Mouse (Mus musculus): ENCODE measurements around the gene Nkain2. TPM values are rescaled to one million over a fixed set of nuclear protein-coding genes. Genes with fewer than 3 reads are reported as not detected.
"Not testable (repeated sequence)": the region's sequence is repeated elsewhere in the genome, so short reads cannot be mapped to it uniquely, and the experiment has no call there.

The Nkain2 gene
- polyA plus RNA-seq, 1 experiment from 2014 or later: 0.28 TPM

GRCm38 (mm10) chr10:32790541-32790940, 99.7 kb downstream of the Nkain2 start:
- Histone ChIP-seq H3K4me3 (ENCODE audit: low read length) (no peak overlapping the region), H3K4me2 (ENCODE audit: low read depth, low read length) (no peak overlapping the region), H3K9ac (ENCODE audit: low read length) (no peak overlapping the region), H3K4me1 (replicated peaks; ENCODE audit: control insufficient read depth, insufficient read depth, low read length) (no peaks in the 10 kb centered on the region), H3K9me3 (ENCODE audit: control insufficient read depth, low read length) (no peaks in the 10 kb centered on the region), H3K36me3 (ENCODE audit: control insufficient read depth, insufficient read depth, low read length) (no peaks in the 10 kb centered on the region), H3K27ac (ENCODE audit: low read length) (no peak overlapping the region), H3K27me3 (ENCODE audit: control insufficient read depth, insufficient read depth, low read depth, low read length) (no peaks in the 10 kb centered on the region)
- no peak for ATAC-seq (ENCODE audit: low read depth)

- WGBS: 78% methylated on average over 3 of the region's 3 CpGs
- H3K4me2 ChIP-seq (ENCODE audit: low read depth, low read length): no peak overlapping the region
- no peak overlapping the region for H3K4me3 ChIP-seq (ENCODE audit: low read length)
These were observed 107.4 kb downstream of the Nkain2 start for GRCm38 (mm10) chr10:32782732-32783359.

GRCm38 (mm10) chr10:32738989-32739388, 151.3 kb downstream of the Nkain2 start:
- ATAC-seq (ENCODE audit: low read depth): no peak
- WGBS: 84% methylated on average over 2 of the region's 2 CpGs
- Histone ChIP-seq H3K4me2 (ENCODE audit: low read depth, low read length) (no peak overlapping the region), H3K27ac (ENCODE audit: low read length) (no peak overlapping the region), H3K27me3 (ENCODE audit: control insufficient read depth, insufficient read depth, low read depth, low read length) (no peaks in the 10 kb centered on the region), H3K4me3 (ENCODE audit: low read length) (no peak overlapping the region), H3K36me3 (ENCODE audit: control insufficient read depth, insufficient read depth, low read length) (no peaks in the 10 kb centered on the region), H3K9me3 (ENCODE audit: control insufficient read depth, low read length) (no peaks in the 10 kb centered on the region), H3K4me1 (replicated peaks; ENCODE audit: control insufficient read depth, insufficient read depth, low read length) (no peaks in the 10 kb centered on the region), H3K9ac (ENCODE audit: low read length) (no peak overlapping the region)

More at GRCm38 (mm10) chr10:32782732-32783359, 107.4 kb downstream of the Nkain2 start:
- Histone ChIP-seq H3K4me1 (replicated peaks; ENCODE audit: control insufficient read depth, insufficient read depth, low read length) (no peaks in the 10 kb centered on the region), H3K27ac (ENCODE audit: low read length) (no peak overlapping the region), H3K27me3 (ENCODE audit: control insufficient read depth, insufficient read depth, low read depth, low read length) (no peaks in the 10 kb centered on the region), H3K36me3 (ENCODE audit: control insufficient read depth, insufficient read depth, low read length) (no peaks in the 10 kb centered on the region), H3K9me3 (ENCODE audit: control insufficient read depth, low read length) (no peaks in the 10 kb centered on the region), H3K9ac (ENCODE audit: low read length) (no peak overlapping the region)
- ATAC-seq (ENCODE audit: low read depth): no peak

GRCm38 (mm10) chr10:32706579-32706978, 183.7 kb downstream of the Nkain2 start:
- H3K27me3 ChIP-seq (ENCODE audit: control insufficient read depth, insufficient read depth, low read depth, low read length): not testable (repeated sequence)
- WGBS: 62% methylated on average over 1 of the region's 1 CpGs

GRCm38 (mm10) chr10:32696661-32697060, 193.6 kb downstream of the Nkain2 start:
- Histone ChIP-seq H3K9ac (ENCODE audit: low read length) (no peak overlapping the region), H3K27ac (ENCODE audit: low read length) (no peak overlapping the region), H3K4me3 (ENCODE audit: low read length) (no peak overlapping the region), H3K36me3 (ENCODE audit: control insufficient read depth, insufficient read depth, low read length) (no peaks in the 10 kb centered on the region), H3K27me3 (ENCODE audit: control insufficient read depth, insufficient read depth, low read depth, low read length) (no peaks in the 10 kb centered on the region), H3K9me3 (ENCODE audit: control insufficient read depth, low read length) (no peaks in the 10 kb centered on the region), H3K4me2 (ENCODE audit: low read depth, low read length) (no peak overlapping the region), H3K4me1 (replicated peaks; ENCODE audit: control insufficient read depth, insufficient read depth, low read length) (no peaks in the 10 kb centered on the region)
- no peak for ATAC-seq (ENCODE audit: low read depth)
- WGBS: 80% methylated on average over 2 of the region's 2 CpGs

More at GRCm38 (mm10) chr10:32706579-32706978, 183.7 kb downstream of the Nkain2 start:
- H3K4me1 ChIP-seq (replicated peaks; ENCODE audit: control insufficient read depth, insufficient read depth, low read length); H3K36me3 ChIP-seq (ENCODE audit: control insufficient read depth, insufficient read depth, low read length); H3K27ac ChIP-seq (ENCODE audit: low read length); ATAC-seq (ENCODE audit: low read depth); H3K4me3 ChIP-seq (ENCODE audit: low read length); H3K4me2 ChIP-seq (ENCODE audit: low read depth, low read length); H3K9me3 ChIP-seq (ENCODE audit: control insufficient read depth, low read length); H3K9ac ChIP-seq (ENCODE audit: low read length): not testable (repeated sequence)

GRCm38 (mm10) chr10:32684548-32684947, 205.7 kb downstream of the Nkain2 start:
- no peaks in the 10 kb centered on the region for H3K4me1 ChIP-seq (replicated peaks; ENCODE audit: control insufficient read depth, insufficient read depth, low read length)
- H3K4me2 ChIP-seq (ENCODE audit: low read depth, low read length): no peak overlapping the region
- no peak for ATAC-seq (ENCODE audit: low read depth)
- no peak overlapping the region for H3K9ac ChIP-seq (ENCODE audit: low read length)
- H3K9me3 ChIP-seq (ENCODE audit: control insufficient read depth, low read length): no peaks in the 10 kb centered on the region
- H3K36me3 ChIP-seq (ENCODE audit: control insufficient read depth, insufficient read depth, low read length): no peaks in the 10 kb centered on the region
- no peak overlapping the region for H3K4me3 ChIP-seq (ENCODE audit: low read length)
- H3K27me3 ChIP-seq (ENCODE audit: control insufficient read depth, insufficient read depth, low read depth, low read length): no peaks in the 10 kb centered on the region
- H3K27ac ChIP-seq (ENCODE audit: low read length): no peak overlapping the region

- no peak for ATAC-seq (ENCODE audit: low read depth)
- Histone ChIP-seq H3K36me3 (ENCODE audit: control insufficient read depth, insufficient read depth, low read length) (no peaks in the 10 kb centered on the region), H3K4me1 (replicated peaks; ENCODE audit: control insufficient read depth, insufficient read depth, low read length) (no peaks in the 10 kb centered on the region), H3K4me2 (ENCODE audit: low read depth, low read length) (no peak overlapping the region), H3K4me3 (ENCODE audit: low read length) (no peak overlapping the region), H3K27ac (ENCODE audit: low read length) (no peak overlapping the region), H3K9ac (ENCODE audit: low read length) (no peak overlapping the region), H3K9me3 (ENCODE audit: control insufficient read depth, low read length) (no peaks in the 10 kb centered on the region), H3K27me3 (ENCODE audit: control insufficient read depth, insufficient read depth, low read depth, low read length) (no peaks in the 10 kb centered on the region)
- WGBS: 72% methylated on average over 3 of the region's 3 CpGs
These were observed 250.0 kb downstream of the Nkain2 start for GRCm38 (mm10) chr10:32640256-32640655.

GRCm38 (mm10) chr10:32639173-32639572, 251.1 kb downstream of the Nkain2 start:
- no peaks in the 10 kb centered on the region for H3K4me1 ChIP-seq (replicated peaks; ENCODE audit: control insufficient read depth, insufficient read depth, low read length)
- ATAC-seq (ENCODE audit: low read depth): no peak
- H3K9ac ChIP-seq (ENCODE audit: low read length): no peak overlapping the region
- no peak overlapping the region for H3K4me3 ChIP-seq (ENCODE audit: low read length)
- no peaks in the 10 kb centered on the region for H3K9me3 ChIP-seq (ENCODE audit: control insufficient read depth, low read length)
- no peaks in the 10 kb centered on the region for H3K36me3 ChIP-seq (ENCODE audit: control insufficient read depth, insufficient read depth, low read length)
- H3K27ac ChIP-seq (ENCODE audit: low read length): no peak overlapping the region
- no peak overlapping the region for H3K4me2 ChIP-seq (ENCODE audit: low read depth, low read length)
- no peaks in the 10 kb centered on the region for H3K27me3 ChIP-seq (ENCODE audit: control insufficient read depth, insufficient read depth, low read depth, low read length)

GRCm38 (mm10) chr10:32631043-32631442, 259.2 kb downstream of the Nkain2 start:
- Histone ChIP-seq H3K36me3 (ENCODE audit: control insufficient read depth, insufficient read depth, low read length) (no peaks in the 10 kb centered on the region), H3K9me3 (ENCODE audit: control insufficient read depth, low read length) (no peaks in the 10 kb centered on the region), H3K27me3 (ENCODE audit: control insufficient read depth, insufficient read depth, low read depth, low read length) (no peaks in the 10 kb centered on the region), H3K4me1 (replicated peaks; ENCODE audit: control insufficient read depth, insufficient read depth, low read length) (no peaks in the 10 kb centered on the region), H3K4me3 (ENCODE audit: low read length) (no peak overlapping the region), H3K4me2 (ENCODE audit: low read depth, low read length) (no peak overlapping the region), H3K9ac (ENCODE audit: low read length) (no peak overlapping the region), H3K27ac (ENCODE audit: low read length) (no peak overlapping the region)
- ATAC-seq (ENCODE audit: low read depth): no peak
- WGBS: 94% methylated on average over 2 of the region's 2 CpGs

- H3K27me3 ChIP-seq (ENCODE audit: control insufficient read depth, insufficient read depth, low read depth, low read length): no peaks in the 10 kb centered on the region
- H3K9me3 ChIP-seq (ENCODE audit: control insufficient read depth, low read length): no peaks in the 10 kb centered on the region
- no peak overlapping the region for H3K27ac ChIP-seq (ENCODE audit: low read length)
- H3K4me2 ChIP-seq (ENCODE audit: low read depth, low read length): no peak overlapping the region
- ATAC-seq (ENCODE audit: low read depth): no peak
- no peaks in the 10 kb centered on the region for H3K36me3 ChIP-seq (ENCODE audit: control insufficient read depth, insufficient read depth, low read length)
- H3K9ac ChIP-seq (ENCODE audit: low read length): no peak overlapping the region
- no peak overlapping the region for H3K4me3 ChIP-seq (ENCODE audit: low read length)
- no peaks in the 10 kb centered on the region for H3K4me1 ChIP-seq (replicated peaks; ENCODE audit: control insufficient read depth, insufficient read depth, low read length)
These were observed 285.8 kb downstream of the Nkain2 start for GRCm38 (mm10) chr10:32604448-32604847.
